Mouse (Mus musculus): ENCODE measurements around the gene Polr3c. TPM values are rescaled to one million over a fixed set of nuclear protein-coding genes. Genes with fewer than 3 reads are reported as not detected.

The Polr3c gene
- total RNA-seq, 2 experiments from 2014 or later: 18.1 to 19.9 TPM

Other genes starting within 250 kb of the Polr3c start
- gene Hfe2, start 202.5 kb downstream of the Polr3c start, total RNA-seq (2021): 100 to 1,000 TPM; 612 to 621 TPM
- gene Txnip, start 169.7 kb downstream of the Polr3c start, total RNA-seq (2021): 100 to 1,000 TPM; 572 to 620 TPM
- 1 to 10 TPM; 1.4 to 2.4 TPM for gene Gm16253, start 150.6 kb downstream of the Polr3c start, total RNA-seq (2021)
- gene Polr3gl, start 133.4 kb downstream of the Polr3c start, total RNA-seq (2021): 10 to 100 TPM; 36.7 to 41.4 TPM
- gene Ankrd34a, start 131.0 kb downstream of the Polr3c start, total RNA-seq (2021): under 1 TPM; 0.59 to 0.92 TPM
- gene Lix1l, start 126.5 kb downstream of the Polr3c start, total RNA-seq (2021): 1 to 10 TPM; 5.5 to 6.3 TPM
- 10 to 100 TPM; 19.9 to 29.7 TPM for gene Rbm8a, start 97.7 kb downstream of the Polr3c start, total RNA-seq (2021)
- gene Pex11b, start 92.3 kb downstream of the Polr3c start, total RNA-seq (2021): 10 to 100 TPM; 20.0 to 25.5 TPM
- under 1 TPM in 1 of 2 experiments, not detected in 1; 0.20 TPM for gene Gm42957, start 92.2 kb downstream of the Polr3c start, total RNA-seq (2021)
- 1 to 10 TPM in 1 of 2 experiments, under 1 TPM in 1; 0.84 to 1.2 TPM for gene Itga10, start 82.0 kb downstream of the Polr3c start, total RNA-seq (2021)
- under 1 TPM; 0.35 to 0.92 TPM for gene Ankrd35, start 57.5 kb downstream of the Polr3c start, total RNA-seq (2021)
- gene Pias3, start 31.2 kb downstream of the Polr3c start, total RNA-seq (2021): 1 to 10 TPM; 6.5 to 7.3 TPM
- gene Nudt17, start 19.1 kb downstream of the Polr3c start, total RNA-seq (2021): 1 to 10 TPM in 1 of 2 experiments, under 1 TPM in 1; 0.42 to 1.1 TPM
- 10 to 100 TPM; 76.2 to 86.5 TPM for gene Rnf115, start within 50 bp of the Polr3c start, total RNA-seq (2021)
- not detected for gene Pdzk1, start 101.7 kb upstream of the Polr3c start, total RNA-seq (2021)
- not detected for gene Cd160, start 101.7 kb upstream of the Polr3c start, total RNA-seq (2021)
- gene Gja5, start 177.1 kb upstream of the Polr3c start, total RNA-seq (2021): 1 to 10 TPM; 1.7 to 2.2 TPM
- gene Gpr89, start 177.7 kb upstream of the Polr3c start, total RNA-seq (2021): 10 to 100 TPM; 14.8 to 18.3 TPM
- gene Gja8, start 198.4 kb upstream of the Polr3c start, total RNA-seq (2021): not detected

Measured in gastrocnemius, postnatal 36 days (tissue).